Mouse (Mus musculus) MEL (cell line): ENCODE measurements around the gene Gm10160. TPM values are rescaled to one million over a fixed set of nuclear protein-coding genes. Genes with fewer than 3 reads are reported as not detected.

ENCODE experiments used
- DNase-seq: peaks from one replicate; pipeline ENCODE4 v3.0.0; 2011; ENCODE audit warnings: low read depth, low spot score
- H3K27ac ChIP-seq: 2 replicates; pipeline ENCODE4 v1.5.1; 2012; ENCODE audit warnings: low read depth, mild to moderate bottlenecking, control low read depth, low read length, moderate library complexity; ENCODE audit not compliant: control insufficient read depth
- H3K27me3 ChIP-seq, 2 experiments: fragments of 150-350 bp in 1 of 2; sonication (generic) in 1 of 2; 2 replicates each; pipeline ENCODE4 v1.6.1; 2012; ENCODE audit warnings: low read length in 2 of 2, mild to moderate bottlenecking in 2 of 2, improper control_type of control experiment in 1 of 2, moderate library complexity in 1 of 2; ENCODE audit not compliant: insufficient read depth in 2 of 2, control insufficient read depth in 1 of 2
- H3K36me3 ChIP-seq, 2 experiments: 2 replicates each; pipeline ENCODE4 v1.6.1; 2012 to 2014; ENCODE audit warnings: low read length in 2 of 2, improper control_type of control experiment in 1 of 2, inconsistent platforms in 1 of 2, mild to moderate bottlenecking in 1 of 2; ENCODE audit not compliant: insufficient read depth in 2 of 2, control insufficient read depth in 1 of 2
- H3K4me1 ChIP-seq, 2 experiments: fragments of 150-350 bp in 1 of 2; sonication (generic) in 1 of 2; 2 replicates each; pipeline ENCODE4 v1.6.1; 2012; ENCODE audit warnings: low read length in 2 of 2, improper control_type of control experiment in 1 of 2, mild to moderate bottlenecking in 1 of 2; ENCODE audit not compliant: insufficient read depth in 2 of 2, control insufficient read depth in 1 of 2
- H3K4me3 ChIP-seq, 2 experiments: fragments of 150-350 bp in 1 of 2; sonication (generic) in 1 of 2; 2 replicates each; pipeline ENCODE4 v1.5.1; 2012; ENCODE audit warnings: low read depth in 2 of 2, low read length in 2 of 2, mild to moderate bottlenecking in 2 of 2, moderate library complexity in 2 of 2, control low read depth in 1 of 2, improper control_type of control experiment in 1 of 2; ENCODE audit not compliant: control insufficient read depth in 1 of 2, insufficient read depth in 1 of 2
- H3K79me2 ChIP-seq: 2 replicates; pipeline ENCODE4 v1.6.1; 2012; ENCODE audit warnings: mild to moderate bottlenecking, low read length, moderate library complexity; ENCODE audit not compliant: control insufficient read depth, poor library complexity, insufficient read depth
- H3K9ac ChIP-seq: 2 replicates; pipeline ENCODE4 v1.6.1; 2012; ENCODE audit warnings: low read depth, mild to moderate bottlenecking, control low read depth, low read length, moderate library complexity; ENCODE audit not compliant: control insufficient read depth, poor library complexity, severe bottlenecking
- H3K9me3 ChIP-seq: fragments of 150-350 bp; sonication (generic); replicated peaks from 2 replicates; pipeline ENCODE4 v1.6.1; 2012; ENCODE audit warnings: mild to moderate bottlenecking, low read length, improper control_type of control experiment, moderate library complexity; ENCODE audit not compliant: insufficient read depth
- BHLHE40 ChIP-seq: IDR thresholded peaks from 2 replicates; pipeline ENCODE4 v1.6.1; 2012; ENCODE audit warnings: low read depth, mild to moderate bottlenecking, inconsistent platforms, low read length, improper control_type of control experiment, borderline replicate concordance
- CHD1 ChIP-seq: IDR thresholded peaks from 2 replicates; pipeline ENCODE4 v1.6.1; 2012; ENCODE audit warnings: low read depth, mild to moderate bottlenecking, inconsistent platforms, low read length, improper control_type of control experiment
- CTCF ChIP-seq, 3 experiments: IDR thresholded peaks in 2 of 3; conservative IDR thresholded peaks in 1 of 3; 2 replicates each; pipeline ENCODE4 v1.5.1; 2011 to 2012; ENCODE audit warnings: low read length in 3 of 3, low read depth in 2 of 3, mild to moderate bottlenecking in 2 of 3, improper control_type of control experiment in 1 of 3, inconsistent platforms in 1 of 3, mixed read lengths in 1 of 3, moderate library complexity in 1 of 3; ENCODE audit not compliant: control insufficient read depth in 1 of 3, insufficient read depth in 1 of 3, poor library complexity in 1 of 3, severe bottlenecking in 1 of 3
- EP300 ChIP-seq, 2 experiments: IDR thresholded peaks; 2 replicates each; pipeline ENCODE4 v1.6.1; 2011; ENCODE audit warnings: improper control_type of control experiment in 2 of 2, low read length in 2 of 2, low read depth in 1 of 2, mild to moderate bottlenecking in 1 of 2
- GATA1 ChIP-seq: IDR thresholded peaks from 2 replicates; pipeline ENCODE4 v1.6.1; 2011; ENCODE audit warnings: low read depth, low read length, improper control_type of control experiment
- HCFC1 ChIP-seq: IDR thresholded peaks from 2 replicates; pipeline ENCODE4 v1.6.1; 2012; ENCODE audit warnings: low read depth, mild to moderate bottlenecking, inconsistent platforms, low read length, improper control_type of control experiment, moderate library complexity
- JUND ChIP-seq: IDR thresholded peaks from 2 replicates; pipeline ENCODE4 v1.6.1; 2011; ENCODE audit warnings: low read depth, mild to moderate bottlenecking, improper control_type of control experiment, low read length
- KAT2A ChIP-seq: conservative IDR thresholded peaks from 2 replicates; pipeline ENCODE4 v1.6.1; 2012; ENCODE audit warnings: low read depth, low read length, improper control_type of control experiment, inconsistent platforms
- MAX ChIP-seq: IDR thresholded peaks from 2 replicates; pipeline ENCODE4 v1.6.1; 2011; ENCODE audit warnings: low read length, improper control_type of control experiment
- MYC ChIP-seq: IDR thresholded peaks from 2 replicates; pipeline ENCODE4 v1.6.1; 2011; ENCODE audit warnings: low read depth, mild to moderate bottlenecking, low read length, improper control_type of control experiment, moderate library complexity
- NELFE ChIP-seq: IDR thresholded peaks from 2 replicates; pipeline ENCODE4 v1.6.1; 2011; ENCODE audit warnings: low read depth, low read length, improper control_type of control experiment
- POLR2A ChIP-seq, 2 experiments: IDR thresholded peaks; 2 replicates each; pipeline ENCODE4 v1.6.1; 2011 to 2012; ENCODE audit warnings: low read length in 2 of 2, mild to moderate bottlenecking in 2 of 2, control low read depth in 1 of 2, improper control_type of control experiment in 1 of 2, low read depth in 1 of 2, moderate library complexity in 1 of 2; ENCODE audit not compliant: control insufficient read depth in 1 of 2, insufficient read depth in 1 of 2, poor library complexity in 1 of 2
- POLR2AphosphoS5 ChIP-seq: IDR thresholded peaks from 2 replicates; pipeline ENCODE4 v1.6.1; 2012; ENCODE audit warnings: low read depth, borderline replicate concordance, mild to moderate bottlenecking, inconsistent platforms, low read length, moderate library complexity, mixed read lengths
- RAD21 ChIP-seq: IDR thresholded peaks from 2 replicates; pipeline ENCODE4 v1.6.1; 2011; ENCODE audit warnings: mild to moderate bottlenecking, low read depth, low read length, improper control_type of control experiment
- SMC3 ChIP-seq: IDR thresholded peaks from 2 replicates; pipeline ENCODE4 v1.6.1; 2011; ENCODE audit warnings: low read depth, low read length, improper control_type of control experiment
- TAL1 ChIP-seq: IDR thresholded peaks from 2 replicates; pipeline ENCODE4 v1.6.1; 2012; ENCODE audit warnings: mild to moderate bottlenecking, inconsistent platforms, low read length, moderate library complexity, mixed read lengths
- TCF12 ChIP-seq: IDR thresholded peaks from 2 replicates; pipeline ENCODE4 v1.6.1; 2014; ENCODE audit warnings: low read depth, mild to moderate bottlenecking, inconsistent platforms, low read length, improper control_type of control experiment, moderate library complexity
- USF2 ChIP-seq, 2 experiments: IDR thresholded peaks; 2 replicates each; pipeline ENCODE4 v1.6.1; 2011 to 2012; ENCODE audit warnings: improper control_type of control experiment in 2 of 2, low read length in 2 of 2, borderline replicate concordance in 1 of 2, inconsistent platforms in 1 of 2, low read depth in 1 of 2, mild to moderate bottlenecking in 1 of 2; ENCODE audit not compliant: insufficient read depth in 1 of 2
- ZNF384 ChIP-seq: IDR thresholded peaks from 2 replicates; pipeline ENCODE4 v1.6.1; 2012; ENCODE audit warnings: low read depth, mild to moderate bottlenecking, inconsistent platforms, low read length, improper control_type of control experiment
- polyA plus RNA-seq, 2 experiments: library from polyadenylated mRNA; stranded (reverse) in 1 of 2; unstranded in 1 of 2; fragments of >175 nt in 1 of 2; fragments of >200 nt in 1 of 2; gene quantifications; 2 replicates each; pipeline versions ENCODE4 v1.2.1 to v1.2.4; 2012; ENCODE audit warnings: low replicate concordance in 2 of 2, low read depth in 1 of 2; ENCODE audit not compliant: insufficient read length in 2 of 2, insufficient read depth in 1 of 2, missing spikeins in 1 of 2
- total RNA-seq: library from RNA; depleted of rRNA; stranded (reverse); fragments of 300-350 nt; gene quantifications from 2 replicates; pipeline ENCODE4 v1.2.3, GENCODE M21; 2012

Gene Gm10160
- total and polyA plus RNA-seq, 3 experiments: not detected

DNA sequence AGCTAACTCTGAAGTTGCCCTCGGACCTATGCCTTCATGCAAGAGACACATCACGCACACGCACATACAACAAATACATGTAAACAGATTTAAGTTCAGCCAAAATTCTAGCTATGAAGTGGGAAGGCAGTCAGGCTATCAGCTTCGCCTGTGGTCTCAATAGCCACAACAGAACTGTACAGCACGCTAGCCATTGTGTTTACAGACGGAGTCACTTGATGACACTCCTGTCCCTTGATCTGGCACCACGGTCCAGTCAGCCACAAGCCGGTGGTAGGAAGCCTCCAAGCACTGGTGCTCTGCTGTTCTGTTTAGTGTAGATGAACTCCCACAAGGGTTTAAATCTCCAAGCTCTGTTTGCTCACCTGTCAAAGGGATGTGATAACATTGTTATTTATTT is 9.6 kb downstream of the Gm10160 start:
- Histone ChIP-seq H3K9me3 (no peaks in the 10 kb centered on the region), H3K27ac (no peak overlapping the region)
- no peak for DNase-seq
- TF ChIP-seq NELFE (no peak), MAX (no peak), CTCF (IDR thresholded peaks at IDR 0.05 in 2 of 3, conservative IDR thresholded peaks at IDR 0.05 in 1 of 3; ENCODE audit: control insufficient read depth in 1 of 3, insufficient read depth in 1 of 3, low read depth in 2 of 3, low read length in 3 of 3, poor library complexity in 1 of 3, severe bottlenecking in 1 of 3) (no peak), HCFC1 (no peak), EP300 (IDR thresholded peaks at IDR 0.05; ENCODE audit: low read depth in 1 of 2, low read length in 2 of 2) (no peak), TCF12 (no peak), RAD21 (no peak), BHLHE40 (no peak), KAT2A (no peak), CHD1 (no peak), ZNF384 (no peak)
- TF ChIP-seq, all 39 proteins: peak for 0
- no peaks in the 10 kb centered on the region for H3K36me3 ChIP-seq
- H3K79me2 ChIP-seq: no peaks in the 10 kb centered on the region
- H3K27me3 ChIP-seq: peaks cover 0 to 2% of the 10 kb centered on the region in 2 experiments; a peak in 1 of 4 replicates
- H3K4me1 ChIP-seq: no peaks in the 10 kb centered on the region
- no peak overlapping the region for H3K9ac ChIP-seq
- no peak overlapping the region for H3K4me3 ChIP-seq

DNA sequence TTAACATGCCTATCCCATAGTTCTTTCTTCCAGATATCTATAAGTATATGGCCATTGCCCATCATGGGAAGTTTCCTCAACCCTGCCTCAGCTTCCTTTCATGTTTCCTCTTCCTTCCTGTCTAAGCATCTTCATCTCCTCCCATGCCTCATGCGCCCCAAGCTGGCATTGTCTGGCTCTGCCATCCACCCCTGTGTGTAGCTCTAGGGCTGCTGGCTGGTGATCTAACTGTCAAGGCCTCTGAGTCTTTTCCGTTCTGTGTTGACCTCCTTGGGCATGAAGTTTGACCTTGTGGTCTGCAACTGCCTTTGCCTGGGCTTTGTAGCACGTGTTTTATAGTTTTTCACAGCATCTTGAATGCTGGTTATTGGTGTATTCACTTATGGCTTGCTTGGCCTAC is 10.3 kb downstream of the Gm10160 start:
- no peak overlapping the region for H3K27ac ChIP-seq
- no peak for DNase-seq
- H3K36me3 ChIP-seq: no peaks in the 10 kb centered on the region
- H3K4me1 ChIP-seq: no peaks in the 10 kb centered on the region
- peaks cover 0 to 2% of the 10 kb centered on the region in 2 experiments; a peak in 1 of 4 replicates for H3K27me3 ChIP-seq
- no peak for TF ChIP-seq MAX
- TF ChIP-seq EP300 (IDR thresholded peaks at IDR 0.05; ENCODE audit: low read depth in 1 of 2, low read length in 2 of 2): no peak
- no peak for TF ChIP-seq JUND
- TF ChIP-seq TAL1: no peak
- no peak for TF ChIP-seq ZNF384
- no peak for TF ChIP-seq MYC
- no peak for TF ChIP-seq SMC3
- TF ChIP-seq POLR2A (IDR thresholded peaks at IDR 0.05; ENCODE audit: control insufficient read depth in 1 of 2, insufficient read depth in 1 of 2, low read depth in 1 of 2, low read length in 2 of 2, poor library complexity in 1 of 2): no peak
- no peak for TF ChIP-seq USF2 (IDR thresholded peaks at IDR 0.05; ENCODE audit: borderline replicate concordance in 1 of 2, insufficient read depth in 1 of 2, low read depth in 1 of 2, low read length in 2 of 2)
- no peak for TF ChIP-seq GATA1
- no peak for TF ChIP-seq POLR2AphosphoS5
- H3K9me3 ChIP-seq: no peaks in the 10 kb centered on the region
- no peak overlapping the region for H3K9ac ChIP-seq
- no peaks in the 10 kb centered on the region for H3K79me2 ChIP-seq
- no peak overlapping the region for H3K4me3 ChIP-seq
